ENCODE assay signal across 26 mouse cellular contexts in genomic region chr10:23626201-23626600, GRCm38 (mm10).
DNase-seq lines count a peak whose midpoint lies in the region; ATAC-seq lines count a peak whose summit lies in the region.
"Had no signal": no experiment of that assay in that cellular context is flagged by ENCODE, and none has a peak within 500 bp of the region (broad histone marks: within the 10 kb centered on the region; RNA-seq: fewer than 3 reads in every experiment).

No protein-coding gene starts in this region.

- WGBS in forebrain, embryonic 11.5 days: 89% methylated on average over 4 of the region's 4 CpGs
- 90% methylated on average over 4 of the region's 4 CpGs for WGBS in forebrain, embryonic 12.5 days

- H3K27me3 ChIP-seq in forebrain, embryonic 11.5 days (ENCODE audit: control insufficient read depth, insufficient read depth, low read length): no peaks in the 10 kb centered on the region
- no peaks in the 10 kb centered on the region for H3K27me3 ChIP-seq in forebrain, embryonic 12.5 days
- H3K27me3 ChIP-seq: heart, embryonic 12.5 days; kidney, embryonic 15.5 days; limb, embryonic 15.5 days; liver, embryonic 13.5 days; stomach, embryonic 15.5 days had no signal

- no peak for ATAC-seq in forebrain, embryonic 11.5 days (replicated peaks; ENCODE audit: low FRiP score)
- ATAC-seq in forebrain, embryonic 12.5 days (ENCODE audit: low FRiP score): no peak
- ATAC-seq: forebrain, embryonic 16.5 days had no signal

- H3K36me3 ChIP-seq in forebrain, embryonic 11.5 days (ENCODE audit: control insufficient read depth, insufficient read depth, low read length): no peaks in the 10 kb centered on the region
- no peaks in the 10 kb centered on the region for H3K36me3 ChIP-seq in forebrain, embryonic 12.5 days (replicated peaks)
- H3K36me3 ChIP-seq: heart, embryonic 12.5 days; kidney, embryonic 15.5 days; limb, embryonic 10.5 days; limb, embryonic 15.5 days; liver, embryonic 13.5 days; stomach, embryonic 15.5 days had no signal

- H3K4me2 ChIP-seq in forebrain, embryonic 11.5 days (ENCODE audit: low read depth, low read length, severe bottlenecking): no peak overlapping the region
- no peak overlapping the region for H3K4me2 ChIP-seq in forebrain, embryonic 12.5 days
- H3K4me2 ChIP-seq: heart, embryonic 12.5 days; hindbrain, embryonic 14.5 days; kidney, embryonic 15.5 days; limb, embryonic 15.5 days; liver, embryonic 13.5 days; stomach, embryonic 15.5 days had no signal

- no peaks in the 10 kb centered on the region for H3K9me3 ChIP-seq in forebrain, embryonic 11.5 days (ENCODE audit: control insufficient read depth, low read length)
- H3K9me3 ChIP-seq in forebrain, embryonic 12.5 days: no peaks in the 10 kb centered on the region
- H3K9me3 ChIP-seq: heart, embryonic 12.5 days; kidney, embryonic 15.5 days; limb, embryonic 10.5 days; limb, embryonic 15.5 days; liver, embryonic 13.5 days; stomach, embryonic 15.5 days had no signal

- no peaks in the 10 kb centered on the region for H3K4me1 ChIP-seq in forebrain, embryonic 11.5 days (replicated peaks; ENCODE audit: control insufficient read depth, insufficient read depth, low read length)
- H3K4me1 ChIP-seq in forebrain, embryonic 12.5 days: no peaks in the 10 kb centered on the region
- H3K4me1 ChIP-seq: heart, embryonic 12.5 days; kidney, embryonic 15.5 days; limb, embryonic 10.5 days; limb, embryonic 15.5 days; liver, embryonic 13.5 days; stomach, embryonic 15.5 days had no signal

- H3K27ac ChIP-seq in forebrain, embryonic 11.5 days (ENCODE audit: low read depth, low read length): no peak overlapping the region
- no peak overlapping the region for H3K27ac ChIP-seq in forebrain, embryonic 12.5 days
- H3K27ac ChIP-seq: heart, adult 2 months; hindbrain, embryonic 14.5 days; kidney, embryonic 15.5 days; limb, embryonic 10.5 days; limb, embryonic 15.5 days; liver, embryonic 13.5 days; stomach, embryonic 15.5 days had no signal

- no peak overlapping the region for H3K4me3 ChIP-seq in forebrain, embryonic 11.5 days (ENCODE audit: low read depth, low read length)
- H3K4me3 ChIP-seq in forebrain, embryonic 12.5 days (replicated peaks): no peak overlapping the region
- H3K4me3 ChIP-seq: heart, adult 2 months; heart, embryonic 12.5 days; kidney, embryonic 15.5 days; limb, embryonic 10.5 days; limb, embryonic 15.5 days; liver, embryonic 13.5 days; stomach, embryonic 15.5 days had no signal

- peak; percentile 33 for DNase-seq in forebrain, embryonic 11.5 days (ENCODE audit: low spot score)
- DNase-seq in left cerebral cortex, adult 18-20 months (ENCODE audit: low spot score in 2 of 2): peak; percentile 27 to 34
- DNase-seq in left cerebral cortex, postnatal 36 days (ENCODE audit: low spot score in 2 of 2): no peak
- DNase-seq in 3T3-L1 (ENCODE audit: low read depth, low spot score): peak; percentile 41
- peak; percentile 27 to 35 for DNase-seq in right cerebral cortex, postnatal 10 days (ENCODE audit: low spot score in 2 of 2)
- no peak for DNase-seq in ovary, postnatal 36 days (ENCODE audit: low spot score)
- DNase-seq: adrenal gland, postnatal 14 days; cerebellum, adult 11-12 months; cerebellum, adult 9-11 months; heart, adult 2 months; kidney, adult 18-20 months; kidney, postnatal 25 days; liver, embryonic 13.5 days; lung, adult 2 months; lung, postnatal 14 days; midbrain, embryonic 14.5 days; retina, postnatal 1 day; thymus, postnatal 14 days had no signal

- H3K9ac ChIP-seq in forebrain, embryonic 11.5 days (ENCODE audit: low read length): no peak overlapping the region
- H3K9ac ChIP-seq in forebrain, embryonic 12.5 days: no peak overlapping the region
- H3K9ac ChIP-seq: heart, embryonic 12.5 days; hindbrain, embryonic 14.5 days; kidney, embryonic 15.5 days; limb, embryonic 15.5 days; liver, embryonic 13.5 days; stomach, embryonic 15.5 days had no signal

- intact Hi-C loops in left cerebral cortex, postnatal 36 days (cut with DNase I): no loop called here

Comparison
In these comparisons a context has a peak if more than half of its experiments do, and no peak if none do; other contexts are left out.
1. DNase-seq: peak in forebrain, embryonic 11.5 days (single experiment), left cerebral cortex, adult 18-20 months (2 of 2), 3T3-L1 (single experiment) and right cerebral cortex, postnatal 10 days (2 of 2); none in left cerebral cortex, postnatal 36 days (0 of 2) and ovary, postnatal 36 days (single experiment).